Mouse (Mus musculus) forebrain, embryonic 12.5 days (tissue): ENCODE measurements around the gene Zfp2. TPM values are rescaled to one million over a fixed set of nuclear protein-coding genes. Genes with fewer than 3 reads are reported as not detected.

Experiments used
- ATAC-seq: fragments of 200-750 bp; cut with Nextera tagmentation; 2 replicates; pipeline ENCODE4 v1.8.0; 2017; ENCODE audit warnings: moderate TSS enrichment; ENCODE audit not compliant: low FRiP score
- H3K27ac ChIP-seq: fragments of 300-500 bp; sonication (generic); 2 replicates; pipeline ENCODE4 v1.5.1; 2016; ENCODE audit warnings: mild to moderate bottlenecking
- H3K27me3 ChIP-seq: fragments of 300-500 bp; sonication (generic); 2 replicates; pipeline ENCODE4 v1.6.1; 2016; ENCODE audit warnings: mild to moderate bottlenecking
- H3K36me3 ChIP-seq: fragments of 300-500 bp; sonication (generic); replicated peaks from 2 replicates; pipeline ENCODE4 v1.6.1; 2016; ENCODE audit warnings: mild to moderate bottlenecking
- H3K4me1 ChIP-seq: fragments of 300-500 bp; sonication (generic); 2 replicates; pipeline ENCODE4 v1.6.1; 2016
- H3K4me2 ChIP-seq: fragments of 300-500 bp; sonication (generic); 2 replicates; pipeline ENCODE4 v1.6.1; 2016; ENCODE audit warnings: mild to moderate bottlenecking, moderate library complexity
- H3K4me3 ChIP-seq: fragments of 300-500 bp; sonication (generic); replicated peaks from 2 replicates; pipeline ENCODE4 v1.5.1; 2016; ENCODE audit warnings: mild to moderate bottlenecking
- H3K9ac ChIP-seq: fragments of 300-500 bp; sonication (generic); 2 replicates; pipeline ENCODE4 v1.6.1; 2016; ENCODE audit warnings: mild to moderate bottlenecking
- H3K9me3 ChIP-seq: fragments of 300-500 bp; sonication (generic); 2 replicates; pipeline ENCODE4 v1.6.1; 2016
- WGBS: fragments of 180-500 bp; shearing (Covaris S2); methylation state at CpG from one replicate; pipeline ENCODE4 v1.1.7; 2016; 5-methylcytosine and 5-hydroxymethylcytosine counted together
- polyA plus RNA-seq: library from polyadenylated mRNA; unstranded; fragments of >200 nt; fragmentation: Nextera tagmentation; extraction: Ambion mirVana; gene quantifications from 2 replicates; pipeline ENCODE4 v1.2.1, GENCODE M21; 2016

The Zfp2 gene
- polyA plus RNA-seq, 1 experiment from 2014 or later, result 34.8 TPM

DNA sequence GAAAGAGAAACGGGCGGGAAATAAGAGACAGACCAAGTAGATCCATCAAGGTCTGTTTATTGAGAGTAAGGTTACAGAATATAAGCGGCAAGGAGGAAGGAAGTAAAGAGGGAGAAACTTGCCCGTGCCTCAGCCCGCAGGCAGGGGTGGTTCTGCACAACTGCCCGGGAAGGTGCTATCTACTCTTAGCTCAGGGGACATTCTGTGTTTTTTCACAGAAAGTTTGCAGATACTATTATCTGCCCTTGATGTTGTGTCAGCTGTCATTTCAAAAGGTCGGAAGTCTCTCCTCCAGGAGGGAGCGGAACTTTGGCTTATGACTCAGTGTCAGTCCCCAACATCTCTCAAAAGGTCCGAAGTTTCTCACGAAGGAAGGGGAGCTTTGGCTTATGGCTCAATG lies 66.7 kb downstream of the Zfp2 start:
- Histone ChIP-seq H3K4me3 (no peak overlapping the region), H3K9ac (no peak overlapping the region), H3K36me3 (no peaks in the 10 kb centered on the region), H3K27ac (no peak overlapping the region), H3K4me2 (no peak overlapping the region), H3K4me1 (peaks cover 17% of the 10 kb centered on the region), H3K27me3 (peaks cover 70% of the 10 kb centered on the region), H3K9me3 (peaks cover 2% of the 10 kb centered on the region; the same call in 1 of the 2 replicates)
- WGBS, result 14% methylated on average over 10 of the region's 10 CpGs
- no peak for ATAC-seq

Other genes starting within 250 kb of the Zfp2 start
- 49.6 and 55.9 TPM in 2 replicates for gene Zfp354c, start 88.4 kb downstream of the Zfp2 start, polyA plus RNA-seq
- 1.3 TPM in 2 replicates for gene Zfp879, start 74.6 kb downstream of the Zfp2 start, polyA plus RNA-seq
- gene Grm6, start 65.5 kb downstream of the Zfp2 start, polyA plus RNA-seq, result not detected in 2 replicates
- 14.8 and 15.8 TPM in 2 replicates for gene Zfp454, start 28.5 kb downstream of the Zfp2 start, polyA plus RNA-seq
- 1.7 and 2.2 TPM in 2 replicates for gene Zfp354b, start 15.5 kb upstream of the Zfp2 start, polyA plus RNA-seq
- gene 4933414I15Rik, start 27.6 kb upstream of the Zfp2 start, polyA plus RNA-seq, result not detected in 2 replicates
- not detected in 2 replicates for gene Prop1, start 37.6 kb upstream of the Zfp2 start, polyA plus RNA-seq
- gene Olfr1378, start 50.4 kb upstream of the Zfp2 start, polyA plus RNA-seq, result not detected in 2 replicates
- 0.09 TPM in 1 of 2 replicates, not detected in the other for gene Olfr1377, start 65.8 kb upstream of the Zfp2 start, polyA plus RNA-seq
- gene Olfr51, start 87.4 kb upstream of the Zfp2 start, polyA plus RNA-seq, result not detected in 2 replicates
- not detected in 2 replicates for gene Olfr54, start 98.1 kb upstream of the Zfp2 start, polyA plus RNA-seq
- not detected in 2 replicates for gene Olfr1375, start 131.9 kb upstream of the Zfp2 start, polyA plus RNA-seq
- 8.7 and 9.5 TPM in 2 replicates for gene Zfp354a, start 143.1 kb upstream of the Zfp2 start, polyA plus RNA-seq